In genomic region chr19:30901025-30901424, GRCm38 (mm10) we compare ENCODE assay signal across 28 mouse cellular contexts.
"Had no signal": no experiment of that assay in that cellular context is flagged by ENCODE, and none has a peak within 500 bp of the region (broad histone marks: within the 10 kb centered on the region; RNA-seq: fewer than 3 reads in every experiment).

No protein-coding gene starts in this region.

- H3K36me3 ChIP-seq: heart, embryonic 10.5 days; heart, embryonic 12.5 days; hindbrain, embryonic 10.5 days; hindbrain, embryonic 12.5 days; intestine, embryonic 15.5 days; kidney, embryonic 15.5 days; limb, embryonic 10.5 days; limb, embryonic 12.5 days; liver, embryonic 13.5 days had no signal

- H3K9me3 ChIP-seq: heart, embryonic 10.5 days; heart, embryonic 12.5 days; hindbrain, embryonic 10.5 days; hindbrain, embryonic 12.5 days; intestine, embryonic 15.5 days; kidney, embryonic 15.5 days; limb, embryonic 10.5 days; limb, embryonic 12.5 days; liver, embryonic 13.5 days had no signal

- H3K27ac ChIP-seq: gastrocnemius, adult 2 months; heart, embryonic 10.5 days; hindbrain, embryonic 10.5 days; hindbrain, embryonic 12.5 days; hindbrain, embryonic 14.5 days; intestine, embryonic 15.5 days; kidney, embryonic 15.5 days; kidney, postnatal 0 days; left cerebral cortex, adult 2 months; limb, embryonic 10.5 days; limb, embryonic 12.5 days; liver, embryonic 13.5 days had no signal

- H3K27me3 ChIP-seq: heart, embryonic 12.5 days; hindbrain, embryonic 12.5 days; intestine, embryonic 15.5 days; kidney, embryonic 15.5 days; limb, embryonic 12.5 days; liver, embryonic 13.5 days had no signal

- H3K4me3 ChIP-seq: gastrocnemius, adult 2 months; heart, embryonic 10.5 days; heart, embryonic 12.5 days; hindbrain, embryonic 10.5 days; hindbrain, embryonic 12.5 days; intestine, embryonic 15.5 days; kidney, embryonic 15.5 days; left cerebral cortex, adult 2 months; limb, embryonic 10.5 days; limb, embryonic 12.5 days; liver, embryonic 13.5 days had no signal

- DNase-seq: gastrocnemius, adult 2 months; gastrocnemius, postnatal 10 days; gastrocnemius, postnatal 25 days; heart, adult 18-20 months; heart, postnatal 10 days; heart, postnatal 4 days; kidney, adult 11 months; kidney, adult 2 months; kidney, adult 9 months; kidney, postnatal 14 days; kidney, postnatal 36 days; layer of hippocampus, adult 9-11 months; layer of hippocampus, postnatal 36 days; liver; liver, embryonic 13.5 days had no signal

- ATAC-seq: hindbrain, embryonic 16.5 days; inflammation-experienced regulatory T-cells, adult 6 months; intestine, embryonic 15.5 days had no signal

- H3K4me1 ChIP-seq: heart, embryonic 10.5 days; heart, embryonic 12.5 days; hindbrain, embryonic 12.5 days; intestine, embryonic 15.5 days; kidney, embryonic 15.5 days; limb, embryonic 12.5 days; liver, embryonic 13.5 days had no signal
